Mouse (Mus musculus): ENCODE data around the gene Senp6.

DNA sequence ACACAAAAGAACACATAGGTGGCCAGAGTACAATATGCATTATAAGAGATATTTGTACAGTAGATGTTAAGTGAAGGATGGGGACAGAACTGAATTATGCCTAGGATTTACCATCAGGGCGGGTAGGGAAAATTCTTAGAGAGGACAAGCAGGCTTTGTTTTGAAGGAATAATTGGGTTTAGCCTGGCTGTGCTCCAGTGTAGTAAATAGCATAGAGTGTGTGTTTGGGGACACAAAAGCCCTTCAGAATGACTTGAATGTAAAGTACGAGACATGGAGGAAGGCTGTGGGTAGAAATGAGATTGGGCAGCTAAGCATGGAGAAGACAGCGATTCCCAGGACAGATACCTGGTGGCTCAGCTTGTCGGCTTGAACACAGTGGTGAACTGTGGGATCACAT is 94.7 kb downstream of the Senp6 start:
- TF ChIP-seq CTCF (IDR thresholded peaks at IDR 0.05; ENCODE audit: low read depth, low read length) (no peak), EP300 (IDR thresholded peaks at IDR 0.05; ENCODE audit: insufficient read depth, low read depth, low read length) (no peak)
